Mouse (Mus musculus): Measurements from ENCODE around the gene Acox1. TPM values are rescaled to one million over a fixed set of nuclear protein-coding genes. Genes with fewer than 3 reads are reported as not detected.

The Acox1 gene
- polyA plus RNA-seq, 1 experiment = 22.4 TPM

DNA sequence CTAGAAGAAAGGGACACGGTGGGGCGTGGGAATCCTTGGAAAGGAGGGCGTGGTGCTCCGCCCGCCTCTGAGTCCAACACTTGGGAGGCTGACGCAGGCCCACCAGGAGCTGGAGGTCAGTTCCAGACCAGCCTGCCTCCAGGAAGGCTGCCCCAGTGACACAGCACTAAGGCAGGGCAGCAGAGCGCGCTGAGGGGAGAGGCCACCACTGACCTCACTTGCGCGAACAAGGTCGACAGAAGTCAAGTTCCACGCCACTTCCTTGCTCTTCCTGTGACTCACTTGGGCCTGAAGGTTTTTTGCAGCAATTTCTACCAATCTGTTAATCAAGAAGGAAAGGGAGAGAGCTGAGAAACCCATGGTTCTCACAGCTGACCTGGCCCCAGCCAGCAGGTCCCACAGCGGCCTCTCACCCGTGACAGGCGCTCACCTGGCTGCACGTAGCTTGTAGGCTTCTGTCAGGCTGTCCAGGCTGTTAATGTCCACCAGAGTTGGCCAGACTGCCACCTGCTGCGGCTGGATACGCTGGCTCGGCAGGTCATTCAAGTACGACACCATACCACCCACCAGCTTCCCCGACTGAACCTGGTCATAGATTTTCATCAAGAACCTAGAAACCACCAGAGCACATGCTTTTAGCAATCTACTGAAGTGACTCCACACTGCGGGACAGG is 23.9 kb downstream of the Acox1 start:
- peaks cover 65% of the 10 kb centered on the region for H3K36me3 ChIP-seq (ENCODE audit: control insufficient read depth, insufficient read depth)
- H3K4me3 ChIP-seq (ENCODE audit: insufficient read depth, poor library complexity, severe bottlenecking) = no peak overlapping the region
- no peaks in the 10 kb centered on the region for H3K79me2 ChIP-seq (ENCODE audit: control insufficient read depth, insufficient read depth)
- TF ChIP-seq CTCF (IDR thresholded peaks at IDR 0.05; ENCODE audit: control insufficient read depth, insufficient read depth, insufficient read length) (no peak), CEBPB (IDR thresholded peaks at IDR 0.05; ENCODE audit: low read depth) (no peak), MYOG (IDR thresholded peaks at IDR 0.05; ENCODE audit: control insufficient read depth, extremely low read depth, insufficient read length) (no peak)
- no peaks in the 10 kb centered on the region for H3K79me3 ChIP-seq (ENCODE audit: low read depth)
- no peak overlapping the region for H3ac ChIP-seq (ENCODE audit: control insufficient read depth, insufficient read length, low read depth)
- no peaks in the 10 kb centered on the region for H3K27me3 ChIP-seq (ENCODE audit: control insufficient read depth, insufficient read depth, insufficient read length)

DNA sequence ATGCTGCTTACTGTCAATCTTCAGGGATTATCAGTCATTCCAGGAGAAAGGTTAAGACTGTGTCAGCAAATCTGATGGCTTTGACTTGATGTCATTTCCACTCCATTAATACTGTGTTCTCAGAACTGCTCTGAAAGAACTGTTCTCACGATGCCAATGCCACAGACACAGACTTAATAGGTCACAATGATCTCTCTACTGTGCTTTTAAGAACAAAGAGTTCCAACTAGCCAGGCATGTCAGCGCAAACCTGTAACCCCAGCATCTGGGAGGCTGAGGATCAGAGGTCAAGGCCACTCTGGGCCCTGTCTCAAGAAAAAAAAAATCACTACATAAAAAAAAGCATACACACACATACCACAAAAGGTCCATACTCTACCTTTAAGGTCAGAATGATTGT is 26.9 kb downstream of the Acox1 start:
- Histone ChIP-seq H3ac (ENCODE audit: control insufficient read depth, insufficient read length, low read depth) (no peak overlapping the region), H3K36me3 (ENCODE audit: control insufficient read depth, insufficient read depth) (peaks cover 46% of the 10 kb centered on the region), H3K4me3 (ENCODE audit: insufficient read depth, poor library complexity, severe bottlenecking) (no peak overlapping the region), H3K79me3 (ENCODE audit: low read depth) (no peaks in the 10 kb centered on the region), H3K27me3 (ENCODE audit: control insufficient read depth, insufficient read depth, insufficient read length) (no peaks in the 10 kb centered on the region), H3K79me2 (ENCODE audit: control insufficient read depth, insufficient read depth) (peaks cover 9% of the 10 kb centered on the region)
- TF ChIP-seq MAX (IDR thresholded peaks at IDR 0.05) (no peak), USF1 (IDR thresholded peaks at IDR 0.05; ENCODE audit: low read depth) (no peak), FOSL1 (IDR thresholded peaks at IDR 0.05; ENCODE audit: insufficient read depth, low read length, poor library complexity, severe bottlenecking) (no peak), CEBPB (IDR thresholded peaks at IDR 0.05; ENCODE audit: low read depth) (no peak), MYOG (IDR thresholded peaks at IDR 0.05; ENCODE audit: control insufficient read depth, extremely low read depth, insufficient read length) (no peak), CTCF (IDR thresholded peaks at IDR 0.05; ENCODE audit: control insufficient read depth, insufficient read depth, insufficient read length) (no peak), MYOD1 (IDR thresholded peaks at IDR 0.05; ENCODE audit: control insufficient read depth, insufficient read length, low read depth) (no peak)

DNA sequence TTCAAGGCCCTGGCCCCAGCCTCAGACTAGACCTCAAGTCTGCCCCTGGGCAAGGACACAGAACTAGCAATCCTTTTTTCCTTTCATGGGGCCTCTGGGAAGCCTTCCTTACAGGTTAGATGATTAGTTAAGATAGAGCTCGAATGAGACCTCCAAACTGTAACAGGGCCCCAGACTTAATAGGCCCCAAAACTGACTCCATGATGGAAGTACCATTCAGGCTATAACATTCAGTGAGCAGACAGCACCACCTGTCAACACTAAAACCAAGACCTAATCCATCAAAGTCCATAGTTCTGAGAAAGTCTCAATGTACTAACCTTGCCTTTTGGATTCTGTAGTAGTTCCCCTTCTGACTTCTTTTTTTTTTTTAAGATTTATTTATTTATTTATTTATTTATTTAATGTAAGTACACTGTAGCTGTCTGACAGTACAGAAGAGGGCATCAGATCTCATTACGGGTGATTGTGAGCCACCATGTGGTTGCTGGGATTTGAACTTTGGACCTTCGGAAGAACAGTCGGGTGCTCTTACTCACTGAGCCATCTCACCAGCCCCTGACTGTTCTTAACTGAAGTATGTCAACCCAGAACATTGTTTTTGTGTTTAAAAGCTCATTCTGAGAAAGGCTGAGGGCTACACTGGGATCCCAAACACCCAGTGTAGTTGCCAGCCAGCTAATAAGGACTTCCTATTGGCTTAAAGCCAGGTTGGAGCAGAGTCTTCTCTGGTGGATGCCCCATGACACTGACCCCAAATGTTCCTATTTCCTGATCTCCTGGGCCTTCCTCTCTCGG is 28.6 kb downstream of the Acox1 start:
- peaks cover 26% of the 10 kb centered on the region for H3K79me2 ChIP-seq (ENCODE audit: control insufficient read depth, insufficient read depth)
- H3K36me3 ChIP-seq (ENCODE audit: control insufficient read depth, insufficient read depth) = peaks cover 37% of the 10 kb centered on the region
- H3K4me3 ChIP-seq (ENCODE audit: insufficient read depth, poor library complexity, severe bottlenecking) = no peak overlapping the region
- TF ChIP-seq USF1 (IDR thresholded peaks at IDR 0.05; ENCODE audit: low read depth) = no peak
- TF ChIP-seq MYOG (IDR thresholded peaks at IDR 0.05; ENCODE audit: control insufficient read depth, extremely low read depth, insufficient read length) = no peak
- no peak for TF ChIP-seq FOSL1 (IDR thresholded peaks at IDR 0.05; ENCODE audit: insufficient read depth, low read length, poor library complexity, severe bottlenecking)
- no peak for TF ChIP-seq MAX (IDR thresholded peaks at IDR 0.05)
- TF ChIP-seq CTCF (IDR thresholded peaks at IDR 0.05; ENCODE audit: control insufficient read depth, insufficient read depth, insufficient read length) = no peak
- TF ChIP-seq MYOD1 (IDR thresholded peaks at IDR 0.05; ENCODE audit: control insufficient read depth, insufficient read length, low read depth) = no peak
- no peak for TF ChIP-seq CEBPB (IDR thresholded peaks at IDR 0.05; ENCODE audit: low read depth)
- peaks cover 13% of the 10 kb centered on the region for H3K79me3 ChIP-seq (ENCODE audit: low read depth)
- no peaks in the 10 kb centered on the region for H3K27me3 ChIP-seq (ENCODE audit: control insufficient read depth, insufficient read depth, insufficient read length)
- H3ac ChIP-seq (ENCODE audit: control insufficient read depth, insufficient read length, low read depth) = no peak overlapping the region

DNA sequence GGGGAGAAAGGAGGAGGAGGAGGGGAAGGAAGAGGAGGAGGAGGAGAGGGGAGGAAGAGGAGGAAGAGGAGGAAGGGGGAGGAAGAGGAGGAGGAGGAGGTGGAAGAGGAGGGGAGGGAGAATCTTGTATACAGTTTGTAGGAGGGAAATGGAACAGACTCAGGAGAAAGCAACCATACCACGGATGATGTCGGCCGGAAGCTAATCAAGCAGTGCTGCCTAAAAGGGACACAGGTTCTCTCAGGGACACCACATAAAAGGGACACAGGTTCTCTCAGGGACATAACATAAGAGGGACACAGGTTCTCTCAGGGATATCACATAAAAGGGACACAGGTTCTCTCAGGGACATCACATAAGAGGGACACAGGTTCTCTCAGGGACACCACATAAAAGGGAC is 29.6 kb downstream of the Acox1 start:
- Histone ChIP-seq H3K4me3 (ENCODE audit: insufficient read depth, poor library complexity, severe bottlenecking) (no peak overlapping the region), H3K79me2 (ENCODE audit: control insufficient read depth, insufficient read depth) (peaks cover 35% of the 10 kb centered on the region), H3K36me3 (ENCODE audit: control insufficient read depth, insufficient read depth) (peaks cover 37% of the 10 kb centered on the region), H3K27me3 (ENCODE audit: control insufficient read depth, insufficient read depth, insufficient read length) (no peaks in the 10 kb centered on the region), H3K79me3 (ENCODE audit: low read depth) (peaks cover 13% of the 10 kb centered on the region), H3ac (ENCODE audit: control insufficient read depth, insufficient read length, low read depth) (no peak overlapping the region)
- TF ChIP-seq MYOD1 (IDR thresholded peaks at IDR 0.05; ENCODE audit: control insufficient read depth, insufficient read length, low read depth) (no peak), USF1 (IDR thresholded peaks at IDR 0.05; ENCODE audit: low read depth) (no peak), FOSL1 (IDR thresholded peaks at IDR 0.05; ENCODE audit: insufficient read depth, low read length, poor library complexity, severe bottlenecking) (no peak), MYOG (IDR thresholded peaks at IDR 0.05; ENCODE audit: control insufficient read depth, extremely low read depth, insufficient read length) (no peak), MAX (IDR thresholded peaks at IDR 0.05) (no peak), CTCF (IDR thresholded peaks at IDR 0.05; ENCODE audit: control insufficient read depth, insufficient read depth, insufficient read length) (no peak)

DNA sequence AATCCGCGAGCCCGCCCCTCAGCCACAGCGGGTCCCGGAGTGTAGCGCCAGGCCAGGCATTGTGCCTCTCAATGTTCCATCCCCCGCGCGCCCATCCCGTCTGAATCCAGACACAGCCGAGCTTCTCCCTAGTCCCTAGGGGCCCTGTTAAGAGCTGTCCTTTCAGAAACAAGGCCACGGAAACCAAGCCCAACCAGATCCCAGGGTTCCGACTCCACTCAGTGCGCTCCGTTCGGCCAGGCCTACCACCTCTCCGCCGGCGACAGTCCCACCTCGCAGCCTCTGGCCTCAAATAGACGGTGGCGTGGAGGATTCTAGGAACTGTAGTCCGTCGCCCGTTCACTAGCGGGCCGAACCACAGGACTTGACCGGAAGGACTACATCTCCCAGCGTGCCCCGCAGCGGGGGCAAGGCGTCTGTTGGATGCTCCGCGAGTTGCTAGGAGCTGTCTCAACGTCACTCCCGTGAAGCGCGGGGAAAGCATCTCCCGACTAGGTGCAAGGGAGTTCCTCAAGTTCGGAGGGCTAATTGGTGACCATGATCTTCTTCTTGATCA is 30.9 kb downstream of the Acox1 start, which contains the start of gene Fbf1:
TSS of gene Fbf1 (minus strand) at position 283 of the 556 bp plus-strand sequence.
- H3K36me3 ChIP-seq (ENCODE audit: control insufficient read depth, insufficient read depth) = peaks cover 33% of the 10 kb centered on the region
- TF ChIP-seq MYOD1 (IDR thresholded peaks at IDR 0.05; ENCODE audit: control insufficient read depth, insufficient read length, low read depth) (no peak), USF1 (IDR thresholded peaks at IDR 0.05; ENCODE audit: low read depth) (no peak), CTCF (IDR thresholded peaks at IDR 0.05; ENCODE audit: control insufficient read depth, insufficient read depth, insufficient read length) (no peak), CEBPB (IDR thresholded peaks at IDR 0.05; ENCODE audit: low read depth) (no peak), FOSL1 (IDR thresholded peaks at IDR 0.05; ENCODE audit: insufficient read depth, low read length, poor library complexity, severe bottlenecking) (no peak), MAX (IDR thresholded peaks at IDR 0.05) (no peak), MYOG (IDR thresholded peaks at IDR 0.05; ENCODE audit: control insufficient read depth, extremely low read depth, insufficient read length) (no peak)

More for the DNA sequence above, 30.9 kb downstream of the Acox1 start, which contains the start of gene Fbf1:
- H3K79me2 ChIP-seq (ENCODE audit: control insufficient read depth, insufficient read depth) = peaks cover 42% of the 10 kb centered on the region
- H3ac ChIP-seq (ENCODE audit: control insufficient read depth, insufficient read length, low read depth) = peak within 1 kb of the TSS; percentile 90
- peaks cover 13% of the 10 kb centered on the region for H3K79me3 ChIP-seq (ENCODE audit: low read depth)
- peak within 1 kb of the TSS; percentile 74 for H3K4me3 ChIP-seq (ENCODE audit: insufficient read depth, poor library complexity, severe bottlenecking)
- H3K27me3 ChIP-seq (ENCODE audit: control insufficient read depth, insufficient read depth, insufficient read length) = no peaks in the 10 kb centered on the region

All from C2C12 (cell line).